Mouse (Mus musculus): ENCODE measurements around the gene Bap1. TPM values are rescaled to one million over a fixed set of nuclear protein-coding genes. Genes with fewer than 3 reads are reported as not detected.
A peak's percentile ranks its signal among the peaks of the same experiment; 100 is the strongest.

The Bap1 gene
- polyA plus RNA-seq, 1 experiment from 2014 or later = 102 TPM

DNA sequence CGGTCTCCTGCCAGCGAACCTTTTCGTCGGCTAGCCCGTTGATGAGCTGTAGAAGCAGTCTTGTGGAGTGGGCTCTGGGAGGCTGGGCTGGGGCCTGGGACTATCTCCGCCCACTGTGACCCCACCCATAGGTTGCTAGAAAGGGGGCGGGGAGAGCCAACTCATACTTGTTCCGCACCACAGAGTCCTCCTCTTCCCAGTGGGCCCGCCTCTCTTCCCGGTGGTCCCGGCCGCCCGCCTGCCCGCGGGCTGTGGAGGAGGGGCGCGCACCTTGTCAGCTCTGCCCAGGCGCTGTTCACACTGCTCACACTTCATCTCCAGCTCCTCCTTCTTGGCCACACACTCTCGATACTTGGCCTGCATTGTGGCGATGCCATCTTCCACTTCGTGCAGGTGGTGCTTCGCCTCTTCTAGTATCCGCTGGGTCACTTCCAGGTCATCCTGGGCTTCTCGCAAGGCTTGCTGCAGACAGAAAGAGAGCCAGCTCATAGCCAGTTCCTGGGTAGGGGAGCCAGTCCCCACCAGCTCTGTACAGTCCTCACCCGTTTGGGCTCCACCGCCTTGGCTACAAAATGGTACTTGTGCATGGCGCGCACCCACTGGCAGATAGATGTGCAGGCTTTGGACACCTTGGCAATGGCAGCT, 18.3 kb downstream of the Bap1 start:
- peak; percentile 62 for ATAC-seq
- Histone ChIP-seq H3K36me3 (ENCODE audit: control insufficient read depth, insufficient read depth, low read length) (no peaks in the 10 kb centered on the region), H3K9ac (ENCODE audit: low read depth, low read length) (peak overlapping the region; percentile 53), H3K27me3 (replicated peaks; ENCODE audit: control insufficient read depth, insufficient read depth, low read length) (no peaks in the 10 kb centered on the region), H3K4me3 (ENCODE audit: low read length) (peak overlapping the region; percentile 32), H3K9me3 (ENCODE audit: control insufficient read depth, low read length) (no peaks in the 10 kb centered on the region), H3K4me2 (ENCODE audit: low read length) (peak overlapping the region; percentile 59), H3K27ac (ENCODE audit: low read depth, low read length) (peak overlapping the region; percentile 68), H3K4me1 (ENCODE audit: control insufficient read depth, insufficient read depth, low read depth, low read length) (peaks cover 24% of the 10 kb centered on the region)
- 13% methylated on average over 26 of the region's 28 CpGs for WGBS

DNA sequence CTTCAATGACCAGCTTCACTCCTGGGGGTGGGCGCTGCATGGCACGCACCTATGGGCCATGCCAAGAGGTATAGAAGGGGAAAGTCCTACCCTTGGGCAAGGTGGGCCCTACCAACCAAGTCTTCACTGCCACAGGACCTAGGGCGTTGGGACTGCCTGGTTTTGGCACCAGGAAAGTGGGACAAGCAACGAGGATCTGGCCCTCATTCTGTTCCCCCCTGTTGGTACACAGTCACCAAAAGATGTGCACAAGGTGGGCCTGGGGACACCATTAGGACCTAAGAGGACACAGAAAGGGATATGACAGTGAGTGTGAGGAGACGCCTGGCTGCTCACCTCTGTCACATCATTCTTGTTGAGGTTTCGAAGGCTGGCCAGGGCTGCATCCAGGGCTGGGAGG, 19.9 kb downstream of the Bap1 start:
- no peaks in the 10 kb centered on the region for H3K9me3 ChIP-seq (ENCODE audit: control insufficient read depth, low read length)
- ATAC-seq = no peak
- 92% methylated on average over 6 of the region's 6 CpGs for WGBS
- no peaks in the 10 kb centered on the region for H3K27me3 ChIP-seq (replicated peaks; ENCODE audit: control insufficient read depth, insufficient read depth, low read length)
- H3K36me3 ChIP-seq (ENCODE audit: control insufficient read depth, insufficient read depth, low read length) = no peaks in the 10 kb centered on the region
- no peak overlapping the region for H3K4me2 ChIP-seq (ENCODE audit: low read length)
- no peak overlapping the region for H3K27ac ChIP-seq (ENCODE audit: low read depth, low read length)
- H3K9ac ChIP-seq (ENCODE audit: low read depth, low read length) = no peak overlapping the region
- peaks cover 24% of the 10 kb centered on the region for H3K4me1 ChIP-seq (ENCODE audit: control insufficient read depth, insufficient read depth, low read depth, low read length)
- H3K4me3 ChIP-seq (ENCODE audit: low read length) = no peak overlapping the region

DNA sequence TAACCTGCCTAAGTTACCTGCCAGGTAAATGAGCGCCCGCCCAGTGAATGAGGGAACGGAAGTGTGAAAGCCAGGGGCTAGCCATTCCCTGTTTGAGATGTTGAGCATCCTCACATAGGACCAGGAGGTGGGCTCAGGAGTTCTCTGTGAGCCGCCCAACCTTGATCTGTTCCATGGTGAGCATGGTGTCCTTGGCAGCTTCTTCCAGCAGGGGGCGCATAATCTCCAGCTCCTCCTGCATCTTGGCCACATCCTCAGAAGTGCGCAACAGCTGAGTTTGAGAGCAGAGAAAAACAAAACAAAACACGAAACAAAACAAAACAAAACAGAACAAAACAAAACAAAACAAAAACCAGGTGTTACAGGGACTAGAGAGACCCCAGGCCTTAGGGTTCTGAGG, 20.9 kb downstream of the Bap1 start:
- H3K9me3 ChIP-seq (ENCODE audit: control insufficient read depth, low read length) = no peaks in the 10 kb centered on the region
- WGBS = 28% methylated on average over 7 of the region's 7 CpGs
- H3K27ac ChIP-seq (ENCODE audit: low read depth, low read length) = no peak overlapping the region
- no peak overlapping the region for H3K9ac ChIP-seq (ENCODE audit: low read depth, low read length)
- no peak; the same call in 1 of the 2 replicates for ATAC-seq
- H3K36me3 ChIP-seq (ENCODE audit: control insufficient read depth, insufficient read depth, low read length) = no peaks in the 10 kb centered on the region
- H3K4me3 ChIP-seq (ENCODE audit: low read length) = no peak overlapping the region
- no peaks in the 10 kb centered on the region for H3K27me3 ChIP-seq (replicated peaks; ENCODE audit: control insufficient read depth, insufficient read depth, low read length)
- peaks cover 24% of the 10 kb centered on the region for H3K4me1 ChIP-seq (ENCODE audit: control insufficient read depth, insufficient read depth, low read depth, low read length)
- no peak overlapping the region for H3K4me2 ChIP-seq (ENCODE audit: low read length)

DNA sequence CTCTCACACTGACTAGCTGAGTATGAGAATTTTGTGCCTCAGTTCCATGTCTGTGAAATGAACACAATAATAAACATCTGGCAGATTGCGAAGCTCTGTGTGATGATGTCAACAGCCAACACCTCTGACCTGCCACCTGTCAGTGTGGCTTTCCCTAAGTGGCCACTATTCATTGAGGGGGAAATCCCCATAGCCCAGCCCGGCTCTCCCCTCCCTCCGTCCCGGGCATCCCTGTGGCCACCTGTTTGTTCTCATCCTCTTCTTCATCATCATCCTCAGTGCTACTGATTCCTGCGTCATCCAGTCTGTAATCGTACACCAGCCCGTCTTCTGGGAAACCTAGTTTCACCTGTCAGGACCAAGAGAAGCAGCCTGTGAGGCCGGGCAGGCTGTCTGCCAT, 34.5 kb downstream of the Bap1 start:
- ATAC-seq = no peak
- Histone ChIP-seq H3K4me2 (ENCODE audit: low read length) (no peak overlapping the region), H3K27me3 (replicated peaks; ENCODE audit: control insufficient read depth, insufficient read depth, low read length) (no peaks in the 10 kb centered on the region), H3K27ac (ENCODE audit: low read depth, low read length) (no peak overlapping the region), H3K4me3 (ENCODE audit: low read length) (no peak overlapping the region), H3K9me3 (ENCODE audit: control insufficient read depth, low read length) (no peaks in the 10 kb centered on the region), H3K4me1 (ENCODE audit: control insufficient read depth, insufficient read depth, low read depth, low read length) (no peaks in the 10 kb centered on the region), H3K9ac (ENCODE audit: low read depth, low read length) (no peak overlapping the region), H3K36me3 (ENCODE audit: control insufficient read depth, insufficient read depth, low read length) (no peaks in the 10 kb centered on the region)
- 83% methylated on average over 8 of the region's 8 CpGs for WGBS

Other genes starting within 250 kb of the Bap1 start
- gene Spcs1, start 249.8 kb upstream of the Bap1 start, polyA plus RNA-seq (2015; fragmentation: Nextera tagmentation; extraction: Ambion mirVana) = 340 and 355 TPM in 2 replicates
- gene Pbrm1, start 232.3 kb upstream of the Bap1 start, polyA plus RNA-seq (2015; fragmentation: Nextera tagmentation; extraction: Ambion mirVana) = 98.7 and 108 TPM in 2 replicates
- gene Gnl3, start 232.3 kb upstream of the Bap1 start, polyA plus RNA-seq (2015; fragmentation: Nextera tagmentation; extraction: Ambion mirVana) = 40.1 and 49.0 TPM in 2 replicates
- gene Smim4, start 122.5 kb upstream of the Bap1 start, polyA plus RNA-seq (2015; fragmentation: Nextera tagmentation; extraction: Ambion mirVana) = 51.3 and 53.9 TPM in 2 replicates
- 192 and 222 TPM in 2 replicates for gene Nt5dc2, start 120.4 kb upstream of the Bap1 start, polyA plus RNA-seq (2015; fragmentation: Nextera tagmentation; extraction: Ambion mirVana)
- gene Stab1, start 82.8 kb upstream of the Bap1 start, polyA plus RNA-seq (2015; fragmentation: Nextera tagmentation; extraction: Ambion mirVana) = 13.5 and 17.5 TPM in 2 replicates
- 2.3 and 15.0 TPM in 2 replicates for gene Tnnc1, start 43.1 kb upstream of the Bap1 start, polyA plus RNA-seq (2015; fragmentation: Nextera tagmentation; extraction: Ambion mirVana)
- gene Nisch, start 34.5 kb upstream of the Bap1 start, polyA plus RNA-seq (2015; fragmentation: Nextera tagmentation; extraction: Ambion mirVana) = 304 and 382 TPM in 2 replicates
- gene Sema3g, start 33.6 kb upstream of the Bap1 start, polyA plus RNA-seq (2015; fragmentation: Nextera tagmentation; extraction: Ambion mirVana) = 0.61 and 0.66 TPM in 2 replicates
- gene Phf7, start 133 bp upstream of the Bap1 start, polyA plus RNA-seq (2015; fragmentation: Nextera tagmentation; extraction: Ambion mirVana) = 7.8 and 9.8 TPM in 2 replicates
- gene Dnah1, start 72.4 kb downstream of the Bap1 start, polyA plus RNA-seq (2015; fragmentation: Nextera tagmentation; extraction: Ambion mirVana) = 3.7 and 4.2 TPM in 2 replicates
- 76.5 and 86.9 TPM in 2 replicates for gene Capn7, start 85.2 kb downstream of the Bap1 start, polyA plus RNA-seq (2015; fragmentation: Nextera tagmentation; extraction: Ambion mirVana)
- gene Sh3bp5, start 184.6 kb downstream of the Bap1 start, polyA plus RNA-seq (2015; fragmentation: Nextera tagmentation; extraction: Ambion mirVana) = 152 and 155 TPM in 2 replicates
- gene Eaf1, start 242.9 kb downstream of the Bap1 start, polyA plus RNA-seq (2015; fragmentation: Nextera tagmentation; extraction: Ambion mirVana) = 7.4 and 7.9 TPM in 2 replicates
- 36.9 and 38.5 TPM in 2 replicates for gene Mettl6, start 243.6 kb downstream of the Bap1 start, polyA plus RNA-seq (2015; fragmentation: Nextera tagmentation; extraction: Ambion mirVana)

Measured in hindbrain, embryonic 16.5 days (tissue).